Mouse (Mus musculus) heart, postnatal 0 days (tissue): ENCODE measurements around the gene Gmppa.

Experiments
- CTCF ChIP-seq: IDR thresholded peaks from 2 replicates; pipeline ENCODE4 v1.5.1; 2016; ENCODE audit warnings: antibody characterized with exemption, control low read depth, low read depth
- EP300 ChIP-seq: IDR thresholded peaks from 2 replicates; pipeline ENCODE4 v1.6.1; 2016; ENCODE audit warnings: antibody characterized with exemption, low read depth

DNA sequence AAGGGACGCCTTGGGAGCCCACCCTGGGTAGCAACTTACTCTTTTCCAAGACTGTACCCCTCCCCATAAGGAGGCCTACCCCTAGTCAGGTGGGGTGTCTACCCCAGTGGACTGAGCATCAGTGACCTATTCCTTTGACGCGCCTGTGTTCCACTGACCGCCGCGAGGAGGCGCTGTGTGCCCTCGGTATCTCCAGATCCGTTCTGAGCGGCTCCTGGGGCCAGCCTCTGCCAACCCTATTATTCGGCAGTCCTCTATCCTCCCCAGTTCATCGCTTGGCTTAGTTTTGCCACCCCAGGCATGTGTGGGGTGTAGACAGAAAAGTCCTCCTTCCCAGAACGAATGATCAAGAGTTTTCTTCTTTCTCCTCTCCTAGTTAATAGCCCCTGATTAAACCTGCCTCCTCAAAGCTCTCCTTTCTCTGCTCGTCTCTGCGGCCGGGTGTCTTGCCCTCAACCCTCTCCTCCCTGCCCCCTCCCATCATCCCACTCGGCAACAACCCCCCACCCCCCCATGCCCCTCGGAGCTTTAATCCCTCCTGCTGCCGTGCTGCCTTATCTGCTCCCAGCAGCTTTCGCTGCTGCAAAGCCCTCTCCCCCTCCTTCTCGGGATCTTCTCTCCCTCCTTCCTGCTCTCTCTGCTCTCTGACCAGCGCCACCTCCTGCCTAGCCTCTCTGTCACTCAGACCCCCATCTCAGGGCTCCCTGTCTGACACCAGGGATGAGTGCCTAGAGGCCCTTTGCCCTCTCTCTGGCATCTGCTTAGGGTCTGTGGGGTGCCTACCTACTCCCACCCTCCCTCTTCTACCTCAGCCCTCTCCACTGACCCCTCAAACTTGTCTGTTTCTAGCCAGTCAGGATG, 10.3 kb downstream of the Gmppa start:
- TF ChIP-seq CTCF (peak; percentile 87), EP300 (no peak)
